Mouse (Mus musculus) ES-Bruce4 (cell line): ENCODE measurements around the gene Mdga1.

Experiments
- CTCF ChIP-seq: IDR thresholded peaks from one replicate; pipeline ENCODE4 v1.8.1; 2011; ENCODE audit warnings: low read depth, low read length
- EP300 ChIP-seq: IDR thresholded peaks from 2 replicates; pipeline ENCODE4 v1.6.1; 2011; ENCODE audit warnings: low read depth, low read length; ENCODE audit not compliant: insufficient read depth
- POLR2A ChIP-seq: IDR thresholded peaks from one replicate; pipeline ENCODE4 v1.8.1; 2011; ENCODE audit warnings: low read length; ENCODE audit not compliant: insufficient read depth

GRCm38 (mm10) chr17:29979020-29979419 is 9.1 kb upstream of the Mdga1 start:
- TF ChIP-seq CTCF (no peak), POLR2A (no peak), EP300 (0 out of 2 replicates have a peak, but pooled peaks have one; percentile 8)
